Mouse (Mus musculus) mature B cell (primary cell): Measurements from ENCODE around the gene Armh3.

ENCODE experiments used
- in situ Hi-C: fragments of 300-500 bp; cut with MboI; formaldehyde crosslinking; loops from 2 replicates; pipeline ENCODE4 v1.14.3; 2019

Armh3 gene

GRCm38 (mm10) chr19:45988238-45988637, 10.1 kb downstream of the Armh3 start:
- in situ Hi-C loops, result no loop called here

- in situ Hi-C loops, result no loop called here
These were observed 13.9 kb downstream of the Armh3 start for GRCm38 (mm10) chr19:45984379-45984778.

DNA sequence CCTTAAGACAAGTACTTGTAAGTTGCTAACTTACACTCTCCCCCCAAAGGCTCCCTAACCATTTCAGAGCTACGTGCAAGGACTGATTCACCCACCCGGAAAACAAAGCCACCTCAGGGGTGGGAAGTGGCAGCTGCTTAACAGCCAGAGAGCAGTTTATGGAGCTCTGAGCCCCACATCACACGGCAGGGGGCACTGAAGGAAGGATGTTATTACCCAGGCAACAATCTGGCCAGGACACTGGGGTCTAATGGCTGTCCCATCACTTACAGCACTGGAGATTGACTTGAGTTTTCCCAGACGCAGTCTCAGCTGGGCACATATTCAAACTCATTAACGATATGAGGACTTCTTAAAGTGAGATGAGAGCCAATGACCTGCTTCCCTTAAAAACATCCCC, 37.5 kb downstream of the Armh3 start:
- in situ Hi-C loops, result no loop called here

DNA sequence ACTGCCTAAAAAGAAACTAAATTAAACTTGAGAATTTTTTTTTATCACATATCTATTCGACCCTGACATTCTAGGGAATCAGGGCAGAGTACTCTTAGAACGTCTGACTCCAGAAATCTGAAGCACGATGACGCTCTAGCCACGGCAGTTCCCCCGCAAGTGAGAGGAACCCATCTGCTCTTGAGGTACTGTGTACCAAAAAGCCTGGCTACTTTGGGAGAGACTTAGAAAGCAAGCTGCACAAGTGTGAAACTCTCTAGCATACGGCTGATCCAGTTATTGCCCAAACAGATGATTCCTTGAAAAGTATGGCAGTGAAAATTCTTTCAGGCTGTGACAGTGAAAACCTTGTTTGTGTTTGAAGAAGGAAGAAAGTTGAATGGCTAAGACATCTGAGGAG, 41.6 kb downstream of the Armh3 start:
- in situ Hi-C loops, result no loop called here

GRCm38 (mm10) chr19:45953286-45953685, 45.0 kb downstream of the Armh3 start:
- in situ Hi-C loops, result no loop called here

DNA sequence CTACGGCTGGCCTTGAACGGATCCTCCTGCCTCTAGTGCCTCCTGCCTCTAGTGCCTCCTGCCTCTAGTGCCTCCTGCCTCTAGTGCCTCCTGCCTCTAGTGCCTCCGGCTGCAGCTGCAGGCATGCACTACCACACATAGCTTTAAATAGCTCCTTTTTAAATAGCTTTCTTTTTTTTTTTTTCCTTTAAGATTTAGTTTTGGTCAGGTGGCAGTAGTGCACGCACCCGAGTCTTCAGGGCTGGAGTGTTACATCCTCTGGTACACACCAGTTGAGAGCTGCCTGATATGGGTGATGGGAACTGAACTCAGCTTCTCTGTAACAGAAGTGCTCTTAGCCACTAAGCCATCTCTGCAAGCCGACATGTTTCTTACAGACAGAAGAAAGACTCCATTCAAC, 49.1 kb downstream of the Armh3 start:
- in situ Hi-C loops, result no loop called here

DNA sequence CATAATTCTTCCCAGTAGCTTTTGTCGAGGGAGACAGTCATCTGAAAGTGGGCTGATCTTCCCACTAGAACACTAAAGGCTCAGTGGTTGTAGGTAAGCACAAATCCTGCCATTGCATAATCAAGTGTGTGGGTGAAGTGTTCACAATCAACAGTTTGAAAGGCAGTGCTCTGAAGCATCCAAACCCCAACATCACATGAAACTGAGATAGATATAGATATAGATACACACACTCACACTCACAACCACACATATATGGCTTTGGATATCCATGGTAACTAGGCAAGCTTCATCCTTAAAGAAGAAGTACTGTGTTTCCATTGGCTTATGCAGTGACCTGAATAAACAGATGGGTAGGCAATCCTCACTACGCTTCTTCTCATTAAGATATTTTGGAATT, 50.5 kb downstream of the Armh3 start:
- in situ Hi-C loops, result no loop called here

DNA sequence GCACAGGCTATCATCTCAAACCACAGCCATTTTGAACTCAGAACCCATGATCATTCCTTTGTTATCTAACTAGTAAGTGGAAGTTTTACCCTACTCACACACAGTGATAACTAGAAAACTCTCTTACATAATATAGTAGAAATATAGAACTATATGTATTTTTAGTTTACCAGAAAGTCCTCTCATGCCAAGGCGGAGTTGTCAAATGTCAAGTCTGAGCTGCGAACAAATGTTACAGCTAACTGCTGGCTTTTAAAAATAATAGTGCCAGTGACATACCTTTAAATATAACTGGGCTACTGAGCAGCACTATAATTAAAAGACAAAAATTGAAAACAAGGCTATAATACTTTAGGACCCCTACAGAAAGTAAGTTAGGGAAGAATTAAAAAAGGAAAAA, 51.0 kb downstream of the Armh3 start:
- in situ Hi-C loops, result no loop called here

GRCm38 (mm10) chr19:45946541-45946940, 51.7 kb downstream of the Armh3 start:
- in situ Hi-C loops, result no loop called here

DNA sequence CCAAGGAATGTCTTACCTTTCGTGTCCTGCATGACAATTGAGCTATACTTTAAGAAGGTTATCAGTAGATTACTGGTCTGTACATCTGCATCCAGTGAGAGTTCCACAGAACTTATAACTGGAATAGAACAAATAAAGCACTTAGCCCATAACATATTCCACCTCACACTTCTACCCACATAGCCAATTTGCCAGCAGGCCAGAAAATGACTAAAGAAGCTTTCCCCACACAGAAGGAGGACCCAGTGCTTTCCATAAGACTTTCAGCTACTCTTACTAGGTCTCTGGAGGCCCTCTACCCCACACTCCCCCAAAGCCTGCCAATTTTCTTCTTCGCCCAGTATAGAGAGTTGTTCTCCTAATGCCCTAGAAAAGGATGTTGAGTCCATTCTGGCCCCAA, 52.3 kb downstream of the Armh3 start:
- in situ Hi-C loops, result no loop called here

- in situ Hi-C loops, result no loop called here
These were observed 54.5 kb downstream of the Armh3 start for GRCm38 (mm10) chr19:45943758-45944157.

DNA sequence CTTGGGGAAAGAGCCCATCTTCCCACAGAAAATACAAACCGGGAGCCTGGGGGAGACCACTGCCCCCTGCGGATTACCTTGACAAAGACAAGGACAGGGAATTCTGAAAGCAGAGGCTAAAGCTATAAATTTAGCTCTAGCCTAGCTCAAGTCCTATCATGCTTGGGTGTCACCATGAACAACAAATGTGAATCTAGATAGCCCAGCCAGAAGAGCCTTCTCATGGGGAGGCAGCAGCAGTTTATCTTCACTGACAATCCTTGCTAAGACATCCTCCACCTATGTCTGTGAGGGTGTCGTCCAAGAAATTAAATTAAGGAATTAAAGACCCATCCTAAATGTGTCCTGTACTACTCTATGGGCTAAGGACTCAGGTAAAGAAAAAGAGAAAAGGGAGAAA, 60.2 kb downstream of the Armh3 start:
- in situ Hi-C loops, result no loop called here

DNA sequence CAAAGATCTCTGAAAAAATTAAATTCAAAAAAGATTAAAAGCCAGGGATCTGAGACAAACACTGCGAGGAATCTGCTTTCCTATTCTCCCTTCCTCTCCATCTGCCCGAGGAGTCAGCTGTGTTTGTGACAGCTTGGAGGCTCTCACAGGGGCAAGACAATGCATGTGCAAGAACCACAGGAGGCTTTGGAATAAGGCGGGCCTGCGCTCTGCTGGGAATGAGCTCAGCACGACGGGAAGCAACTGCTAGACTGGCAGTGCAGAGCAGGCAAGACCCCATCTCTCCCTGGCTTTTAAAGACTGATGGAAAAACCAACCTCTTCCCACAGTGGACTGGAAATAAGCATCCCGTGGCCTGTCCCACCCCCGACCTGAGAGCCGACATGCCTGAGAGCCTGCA, 60.8 kb downstream of the Armh3 start:
- in situ Hi-C loops, result no loop called here

DNA sequence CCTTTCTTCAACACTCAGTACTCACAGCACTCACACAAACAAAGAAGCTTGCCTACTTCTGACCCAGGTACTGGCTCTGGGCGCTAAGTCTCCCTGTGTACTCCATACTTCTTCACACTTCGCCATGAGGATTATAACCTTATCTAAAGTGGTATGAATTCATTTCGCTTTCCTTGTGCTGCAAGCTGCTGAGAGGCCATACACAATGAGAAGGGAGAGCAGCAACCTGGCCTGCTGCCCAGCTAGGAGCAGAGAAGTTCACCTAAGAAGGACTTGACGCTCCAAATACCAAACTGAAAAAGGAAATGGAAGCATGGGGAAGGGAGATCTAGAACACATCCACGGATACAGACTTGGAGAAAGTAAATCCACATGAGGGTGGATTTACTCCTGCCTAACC, 71.1 kb downstream of the Armh3 start:
- in situ Hi-C loops, result no loop called here

GRCm38 (mm10) chr19:45926342-45926741, 71.9 kb downstream of the Armh3 start:
- in situ Hi-C loops, result no loop called here

GRCm38 (mm10) chr19:45920299-45921090, 77.8 kb downstream of the Armh3 start:
- in situ Hi-C loops, result no loop called here

- in situ Hi-C loops, result no loop called here
These were observed 79.9 kb downstream of the Armh3 start for GRCm38 (mm10) chr19:45918406-45918805.

- in situ Hi-C loops, result no loop called here
These were observed 80.4 kb downstream of the Armh3 start for GRCm38 (mm10) chr19:45917856-45918255.

- in situ Hi-C loops, result no loop called here
These were observed 81.8 kb downstream of the Armh3 start for GRCm38 (mm10) chr19:45916461-45916860.

- in situ Hi-C loops, result no loop called here
These were observed 82.3 kb downstream of the Armh3 start for GRCm38 (mm10) chr19:45916026-45916425.

DNA sequence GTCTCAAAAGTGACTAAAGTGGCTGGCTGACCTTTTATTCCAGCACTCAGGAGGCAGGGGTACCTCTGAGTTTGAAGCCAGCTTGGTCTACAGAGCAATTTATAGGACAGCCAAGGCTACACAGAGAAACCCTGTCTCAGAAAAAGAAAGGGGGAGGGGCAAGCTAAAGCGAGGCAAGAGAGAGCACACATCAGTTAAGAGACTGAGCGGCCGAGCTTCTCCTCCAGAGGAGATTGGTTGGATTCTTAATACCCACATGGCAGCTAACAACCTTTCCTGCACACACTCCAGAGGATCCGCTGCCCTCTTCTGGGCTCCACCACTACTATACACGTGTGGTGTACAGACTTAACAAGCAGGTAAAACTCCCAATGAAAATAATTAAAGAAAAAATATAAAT, 85.3 kb downstream of the Armh3 start:
- in situ Hi-C loops, result no loop called here

- in situ Hi-C loops, result no loop called here
These were observed 85.9 kb downstream of the Armh3 start for GRCm38 (mm10) chr19:45912376-45912775.

DNA sequence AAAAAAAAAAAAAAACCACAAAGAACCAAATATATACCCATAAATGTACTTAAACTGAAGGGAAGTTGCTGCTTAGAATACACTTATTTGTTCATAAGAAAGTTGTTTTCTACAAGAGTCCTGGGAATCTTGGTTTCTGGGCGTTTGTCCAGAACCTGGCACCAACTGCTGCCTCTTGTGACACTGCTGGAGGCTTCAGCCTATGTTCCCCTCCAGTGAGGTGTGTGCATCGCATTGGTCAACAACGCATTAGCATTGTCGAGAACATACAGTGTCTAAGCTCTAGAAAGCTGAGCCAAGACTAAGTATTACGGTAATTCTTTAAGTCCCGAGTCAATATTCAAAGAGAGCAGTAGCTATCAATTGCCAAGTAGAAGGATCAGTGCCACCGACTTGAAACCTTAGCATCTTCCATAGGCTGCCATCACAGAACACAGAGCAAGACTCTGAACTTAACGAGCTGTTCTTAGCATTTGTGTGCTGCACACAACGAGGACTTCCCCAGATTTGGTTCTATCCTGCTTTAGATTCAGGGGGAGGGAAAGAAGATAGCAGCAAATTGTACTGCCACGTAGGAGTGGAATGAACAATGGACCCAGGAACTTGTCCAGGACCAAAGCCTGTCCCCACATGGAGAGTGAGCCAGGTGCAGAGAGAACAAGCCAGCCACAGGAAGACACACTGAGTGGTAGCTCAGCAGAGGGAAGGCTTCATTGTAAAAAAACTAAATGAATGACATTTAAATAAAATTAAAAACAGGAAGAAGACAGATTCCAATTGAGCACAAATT, 86.9 kb downstream of the Armh3 start:
- in situ Hi-C loops, result no loop called here
